16 mouse cellular contexts compared by ENCODE assay signal in genomic region chr14:93523430-93523829, GRCm38 (mm10).
"Had no signal": no experiment of that assay in that cellular context is flagged by ENCODE, and none has a peak within 500 bp of the region (broad histone marks: within the 10 kb centered on the region; RNA-seq: fewer than 3 reads in every experiment).

No protein-coding gene starts in this region.

- H3K36me3 ChIP-seq: neural tube, embryonic 13.5 days; neural tube, embryonic 15.5 days had no signal

- H3K4me1 ChIP-seq: neural tube, embryonic 13.5 days; neural tube, embryonic 15.5 days had no signal

- H3K27ac ChIP-seq: neural tube, embryonic 13.5 days; neural tube, embryonic 15.5 days had no signal

- DNase-seq: lung, adult 18-20 months; lung, embryonic 14.5 days; lung, postnatal 10 days; lung, postnatal 4 days; retina, postnatal 1 day; right cerebral cortex, adult 18-20 months; right cerebral cortex, postnatal 25 days; right cerebral cortex, postnatal 4 days; spleen, adult 18-20 months; thymus, adult 18-20 months; thymus, postnatal 14 days; thymus, postnatal 36 days had no signal

- H3K27me3 ChIP-seq: neural tube, embryonic 13.5 days; neural tube, embryonic 15.5 days had no signal

- H3K9ac ChIP-seq: lung, embryonic 14.5 days; neural tube, embryonic 13.5 days; neural tube, embryonic 15.5 days had no signal

- H3K4me3 ChIP-seq: myocyte; neural tube, embryonic 13.5 days; neural tube, embryonic 15.5 days had no signal

- H3K9me3 ChIP-seq: neural tube, embryonic 13.5 days; neural tube, embryonic 15.5 days had no signal

- H3K4me2 ChIP-seq: lung, embryonic 14.5 days; midbrain, embryonic 11.5 days; neural tube, embryonic 13.5 days; neural tube, embryonic 15.5 days had no signal
